Mouse (Mus musculus) cortical plate, adult 2 months (tissue): ENCODE data around the gene Cpa5. TPM values are rescaled to one million over a fixed set of nuclear protein-coding genes. Genes with fewer than 3 reads are reported as not detected.

ENCODE experiments used
- H3K27ac ChIP-seq: fragments of 200-500 bp; 2 replicates; pipeline ENCODE4 v1.5.1; 2012; ENCODE audit warnings: low read length, control low read depth, inconsistent platforms; ENCODE audit not compliant: insufficient read depth
- H3K4me1 ChIP-seq: fragments of 200-500 bp; 2 replicates; pipeline ENCODE4 v1.6.1; 2011; ENCODE audit warnings: low read length; ENCODE audit not compliant: control insufficient read depth, insufficient read depth
- H3K4me3 ChIP-seq: fragments of 200-500 bp; 2 replicates; pipeline ENCODE4 v1.5.1; 2011; ENCODE audit warnings: mild to moderate bottlenecking, low read length, control low read depth; ENCODE audit not compliant: insufficient read depth
- CTCF ChIP-seq: fragments of 200-500 bp; IDR thresholded peaks from 2 replicates; pipeline ENCODE4 v1.5.1; 2011; ENCODE audit warnings: mild to moderate bottlenecking, control low read depth, low read length; ENCODE audit not compliant: insufficient read depth; ENCODE audit errors: extremely low read depth
- POLR2A ChIP-seq: fragments of 200-500 bp; IDR thresholded peaks from 2 replicates; pipeline ENCODE4 v1.6.1; 2011; ENCODE audit warnings: mild to moderate bottlenecking, low read length, control low read depth; ENCODE audit not compliant: insufficient read depth; ENCODE audit errors: extremely low read depth
- polyA plus RNA-seq: library from polyadenylated mRNA; depleted of rRNA; stranded (reverse); fragments of >200 nt; gene quantifications from 2 replicates; pipeline ENCODE4 v1.2.3, GENCODE M21; 2012

Gene Cpa5
- polyA plus RNA-seq, 1 experiment, result 0.08 TPM

DNA sequence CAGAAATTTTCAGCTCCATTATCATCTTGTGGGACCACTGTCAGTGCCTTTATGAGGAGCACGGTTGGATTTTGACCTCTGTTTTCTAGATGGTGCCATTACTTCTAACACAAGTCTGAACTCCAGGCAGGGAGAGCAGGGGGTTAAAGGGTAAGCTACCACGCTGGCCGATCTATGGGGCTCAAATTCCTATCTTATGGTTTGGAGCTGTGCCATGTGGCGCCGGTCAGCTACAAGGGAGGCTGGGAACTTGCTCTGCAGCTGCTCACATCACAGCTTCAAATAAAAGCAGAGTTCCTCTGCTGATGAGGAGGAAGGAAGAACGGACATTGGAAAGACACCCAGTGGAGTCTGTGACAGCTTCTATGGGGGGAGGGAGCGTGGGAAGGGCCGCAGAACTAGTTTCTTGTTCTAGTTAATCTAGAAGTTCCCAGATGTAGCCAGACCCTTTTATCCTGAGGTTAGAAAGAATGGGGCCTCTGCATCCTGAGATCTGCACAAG lies 24.6 kb downstream of the Cpa5 start:
- H3K4me1 ChIP-seq, result no peaks in the 10 kb centered on the region
- TF ChIP-seq POLR2A (no peak), CTCF (no peak)

GRCm38 (mm10) chr6:30636186-30636842 lies 25.5 kb downstream of the Cpa5 start:
- no peak for TF ChIP-seq POLR2A
- TF ChIP-seq CTCF, result no peak
- no peak overlapping the region for H3K4me3 ChIP-seq
- H3K4me1 ChIP-seq, result no peaks in the 10 kb centered on the region
- no peak overlapping the region for H3K27ac ChIP-seq

More for the DNA sequence above, 24.6 kb downstream of the Cpa5 start:
- no peak overlapping the region for H3K4me3 ChIP-seq
- no peak overlapping the region for H3K27ac ChIP-seq

DNA sequence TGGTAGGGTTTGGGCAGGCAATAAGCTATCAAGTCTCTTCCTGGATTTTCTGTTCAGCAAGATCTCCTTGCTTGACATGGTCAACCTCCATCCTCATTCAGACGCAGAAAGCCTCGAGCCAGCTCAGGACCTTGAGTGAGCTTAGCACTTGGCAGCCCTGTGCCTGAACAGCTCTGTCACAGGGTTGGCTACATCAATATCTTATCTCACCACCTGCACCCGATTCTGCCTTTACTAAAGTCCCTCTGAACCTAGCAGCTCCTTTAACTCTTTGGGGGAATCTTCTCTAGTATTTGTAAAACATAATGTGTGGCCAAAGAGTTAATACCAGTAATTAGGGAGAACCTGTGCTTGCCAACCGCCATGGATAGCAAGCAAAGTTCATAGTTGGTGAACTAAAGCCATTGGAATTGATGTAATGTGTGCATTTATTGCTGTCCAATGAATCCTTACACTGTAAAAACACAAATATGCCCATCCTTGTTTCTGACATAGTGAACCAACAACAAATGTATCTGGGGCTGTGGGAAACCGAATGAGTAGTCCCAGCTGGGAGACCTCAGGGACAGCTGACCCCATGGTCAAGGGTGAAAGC lies 28.0 kb downstream of the Cpa5 start, which contains the start of gene Cpa1:
Gene Cpa1, plus strand, starts transcription at position 545 of the 595 bp plus-strand sequence.
- TF ChIP-seq POLR2A (no peak), CTCF (no peak)
- no peak within 1 kb of the TSS for H3K4me3 ChIP-seq
- H3K27ac ChIP-seq, result no peak within 1 kb of the TSS
- no peaks in the 10 kb centered on the region for H3K4me1 ChIP-seq

DNA sequence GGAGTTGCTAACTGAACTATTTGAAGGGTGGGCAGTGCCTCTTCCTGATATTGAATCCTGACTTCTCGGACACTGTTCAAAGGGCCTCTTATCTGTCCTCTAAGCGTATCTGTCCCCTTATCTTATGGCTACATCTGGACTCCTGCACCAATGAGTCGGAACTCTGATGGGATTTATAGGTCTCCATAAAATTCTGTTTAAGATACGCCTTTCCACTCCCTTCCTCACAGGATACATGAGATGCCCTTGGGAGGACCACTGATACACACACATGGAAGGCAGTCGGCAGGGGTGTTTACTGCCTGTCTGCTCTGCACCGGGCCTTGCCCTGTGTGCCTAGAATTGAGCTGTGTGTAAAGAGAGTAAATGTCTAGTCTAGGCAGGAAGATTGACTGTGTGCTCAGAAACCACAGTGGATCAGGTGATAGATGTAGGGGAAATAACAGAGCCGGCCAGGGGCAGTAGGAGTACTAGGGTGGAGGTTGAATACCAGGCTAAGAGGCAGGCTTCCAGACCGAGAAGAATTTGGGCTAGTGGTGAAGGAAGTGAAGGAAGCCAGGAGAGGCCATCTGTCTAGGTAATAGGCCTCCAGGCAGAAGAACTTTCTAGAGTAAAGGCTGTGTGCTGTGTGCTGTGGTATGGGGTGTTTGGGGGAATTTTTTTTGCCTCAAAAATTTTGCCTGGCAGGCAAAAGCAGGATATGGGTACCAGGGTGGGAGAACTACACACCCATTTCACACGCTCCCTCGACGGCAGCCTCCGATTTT lies 33.1 kb downstream of the Cpa5 start:
- peaks cover 2% of the 10 kb centered on the region; the same call in 1 of the 2 replicates for H3K4me1 ChIP-seq
- no peak overlapping the region for H3K4me3 ChIP-seq
- no peak overlapping the region for H3K27ac ChIP-seq
- no peak for TF ChIP-seq POLR2A
- no peak for TF ChIP-seq CTCF

GRCm38 (mm10) chr6:30644462-30644861 lies 33.7 kb downstream of the Cpa5 start:
- no peak overlapping the region for H3K27ac ChIP-seq
- peaks cover 2% of the 10 kb centered on the region; the same call in 1 of the 2 replicates for H3K4me1 ChIP-seq
- TF ChIP-seq POLR2A (no peak), CTCF (no peak)
- no peak overlapping the region for H3K4me3 ChIP-seq

- Histone ChIP-seq H3K4me3 (no peak overlapping the region), H3K4me1 (peaks cover 2% of the 10 kb centered on the region; the same call in 1 of the 2 replicates), H3K27ac (no peak overlapping the region)
- no peak for TF ChIP-seq CTCF
- no peak for TF ChIP-seq POLR2A
Measured at GRCm38 (mm10) chr6:30645379-30645778, 34.6 kb downstream of the Cpa5 start.

DNA sequence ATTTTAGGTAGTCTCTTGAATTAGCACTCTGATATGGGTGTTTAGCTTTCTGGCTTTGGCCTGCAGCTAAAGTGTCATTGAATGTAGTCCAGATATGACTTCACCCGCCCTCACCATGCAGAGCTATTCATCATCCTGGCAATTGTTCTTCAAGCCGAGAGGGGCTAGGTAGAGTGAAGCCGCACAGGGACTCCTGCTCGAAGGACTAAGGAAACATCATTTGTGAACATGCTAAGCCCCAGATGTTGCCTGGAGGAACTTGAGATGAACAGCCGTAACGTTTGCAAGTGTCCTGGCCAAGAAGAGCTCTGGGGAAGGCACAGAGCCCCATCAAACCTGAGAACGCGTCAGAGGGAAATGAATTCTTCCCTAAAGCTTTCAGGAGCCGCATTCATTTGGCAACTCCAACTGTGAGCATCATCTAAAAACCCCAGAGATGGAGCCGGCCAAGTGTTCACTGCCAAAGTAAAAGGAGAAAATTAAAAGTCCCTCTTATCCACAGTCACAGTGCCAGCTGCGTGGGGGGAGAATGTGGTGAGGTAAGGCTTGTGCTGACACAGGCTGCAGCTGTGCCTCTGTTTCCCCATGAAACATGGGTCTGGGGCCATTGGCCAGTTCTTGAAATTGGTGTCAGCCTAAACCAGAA lies 39.0 kb downstream of the Cpa5 start:
- peaks cover 2% of the 10 kb centered on the region for H3K4me1 ChIP-seq
- H3K4me3 ChIP-seq, result no peak overlapping the region
- TF ChIP-seq CTCF, result no peak
- no peak for TF ChIP-seq POLR2A
- no peak overlapping the region for H3K27ac ChIP-seq

DNA sequence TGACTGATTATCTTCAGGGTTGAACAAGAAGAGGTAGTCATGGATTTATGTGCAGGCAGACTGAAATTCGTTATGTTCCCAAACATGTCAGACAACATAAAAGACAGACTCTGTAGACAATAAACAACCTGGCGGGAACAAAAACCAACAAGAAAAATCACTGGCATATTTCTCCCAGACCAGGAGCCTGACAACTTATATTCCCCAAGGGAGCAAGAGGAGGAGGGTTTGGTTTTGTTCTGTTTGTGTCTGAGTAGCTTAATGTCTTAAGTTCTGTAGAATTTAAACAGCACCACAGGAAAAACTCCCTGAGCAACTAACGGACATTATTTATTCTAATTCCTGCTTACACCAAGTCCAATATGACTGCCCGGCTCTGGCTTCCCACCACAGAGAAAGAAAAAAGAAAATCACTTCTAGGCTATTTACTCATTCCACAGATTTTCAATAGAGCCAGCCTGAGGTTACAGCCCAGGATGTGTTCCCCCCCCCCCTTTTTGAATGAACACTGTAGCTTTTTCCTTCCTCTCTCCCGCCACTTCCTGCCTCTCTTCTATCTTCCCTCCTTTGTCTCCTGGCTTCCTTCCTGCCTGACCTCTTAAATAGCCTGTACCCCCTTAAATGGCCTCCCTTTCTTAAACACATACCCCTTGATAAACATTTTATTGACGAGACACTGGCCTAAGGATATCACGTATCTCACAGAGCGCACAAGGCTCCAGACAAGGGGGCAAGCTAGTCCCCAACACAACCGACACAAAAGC lies 41.8 kb downstream of the Cpa5 start:
- H3K4me1 ChIP-seq, result peaks cover 5% of the 10 kb centered on the region
- H3K27ac ChIP-seq, result no peak overlapping the region
- TF ChIP-seq POLR2A (no peak), CTCF (no peak)
- no peak overlapping the region for H3K4me3 ChIP-seq
